Mouse (Mus musculus) kidney, postnatal 0 days (tissue): ENCODE results near the gene Cdc25a. TPM values are rescaled to one million over a fixed set of nuclear protein-coding genes. Genes with fewer than 3 reads are reported as not detected.
A peak's percentile ranks its signal among the peaks of the same experiment; 100 is the strongest.

Source experiments
- ATAC-seq: fragments of 200-750 bp; cut with Nextera tagmentation; replicated peaks from 2 replicates; pipeline ENCODE4 v1.8.0; 2017; ENCODE audit warnings: low read depth, moderate number of reproducible peaks, moderate TSS enrichment, moderate library complexity; ENCODE audit not compliant: low FRiP score
- DNase-seq: peaks from one replicate; pipeline ENCODE4 v3.0.0-alpha.2; 2016; ENCODE audit warnings: low spot score
- H3K27ac ChIP-seq: fragments of 300-500 bp; sonication (generic); 2 replicates; pipeline ENCODE4 v1.5.1; 2014; ENCODE audit warnings: mild to moderate bottlenecking
- H3K27me3 ChIP-seq: fragments of 300-500 bp; sonication (generic); 2 replicates; pipeline ENCODE4 v1.6.1; 2014; ENCODE audit warnings: low read length, mixed read lengths; ENCODE audit not compliant: insufficient read depth
- H3K36me3 ChIP-seq: fragments of 300-500 bp; sonication (generic); 2 replicates; pipeline ENCODE4 v1.6.1; 2014; ENCODE audit warnings: low read length, mixed read lengths; ENCODE audit not compliant: insufficient read depth
- H3K4me1 ChIP-seq: fragments of 300-500 bp; sonication (generic); replicated peaks from 2 replicates; pipeline ENCODE4 v1.6.1; 2014; ENCODE audit warnings: antibody characterized with exemption, low read length, mixed read lengths; ENCODE audit not compliant: insufficient read depth
- H3K4me2 ChIP-seq: fragments of 300-500 bp; sonication (generic); 2 replicates; pipeline ENCODE4 v1.6.1; 2014; ENCODE audit warnings: mild to moderate bottlenecking, low read length, moderate library complexity, mixed read lengths
- H3K4me3 ChIP-seq: fragments of 300-500 bp; sonication (generic); replicated peaks from 2 replicates; pipeline ENCODE4 v1.5.1; 2014; ENCODE audit warnings: low read depth, low read length
- H3K9ac ChIP-seq: fragments of 300-500 bp; sonication (generic); 2 replicates; pipeline ENCODE4 v1.6.1; 2014; ENCODE audit warnings: low read depth, low read length
- H3K9me3 ChIP-seq: fragments of 300-500 bp; sonication (generic); replicated peaks from 2 replicates; pipeline ENCODE4 v1.6.1; 2016; ENCODE audit warnings: low read length, inconsistent platforms, mixed read lengths
- CTCF ChIP-seq: IDR thresholded peaks from 2 replicates; pipeline ENCODE4 v1.5.1; 2016; ENCODE audit warnings: antibody characterized with exemption, low read depth, mild to moderate bottlenecking, moderate library complexity
- WGBS: fragments of 180-500 bp; shearing (Covaris S2); extraction: QIAGEN DNeasy Blood & Tissue Kit; methylation state at CpG from one replicate; pipeline ENCODE4 v1.1.7; 2014; 5-methylcytosine and 5-hydroxymethylcytosine counted together
- polyA plus RNA-seq: library from polyadenylated mRNA; unstranded; fragments of >200 nt; fragmentation: Nextera tagmentation; extraction: Ambion mirVana; gene quantifications from 2 replicates; pipeline ENCODE4 v1.2.1, GENCODE M21; 2015

Cdc25a gene
- polyA plus RNA-seq, 1 experiment from 2014 or later: 15.7 TPM

GRCm38 (mm10) chr9:109887321-109887720, 11.9 kb downstream of the Cdc25a start:
- ATAC-seq (no peak), DNase-seq (no peak)
- TF ChIP-seq CTCF: no peak
- 94% methylated on average over 5 of the region's 5 CpGs for WGBS
- H3K4me1 ChIP-seq: no peaks in the 10 kb centered on the region
- no peak overlapping the region for H3K9ac ChIP-seq
- no peaks in the 10 kb centered on the region for H3K27me3 ChIP-seq
- no peaks in the 10 kb centered on the region for H3K9me3 ChIP-seq
- H3K4me3 ChIP-seq: no peak overlapping the region
- H3K4me2 ChIP-seq: no peak overlapping the region
- H3K36me3 ChIP-seq: peaks cover 90% of the 10 kb centered on the region
- no peak overlapping the region for H3K27ac ChIP-seq

- Histone ChIP-seq H3K4me1 (no peaks in the 10 kb centered on the region), H3K4me2 (no peak overlapping the region), H3K9me3 (no peaks in the 10 kb centered on the region), H3K36me3 (peaks cover 60% of the 10 kb centered on the region), H3K27ac (no peak overlapping the region), H3K9ac (no peak overlapping the region), H3K27me3 (no peaks in the 10 kb centered on the region), H3K4me3 (no peak overlapping the region)
- ATAC-seq: no peak
- no peak for TF ChIP-seq CTCF
- 92% methylated on average over 8 of the region's 8 CpGs for WGBS
- DNase-seq: no peak
These were observed 16.1 kb downstream of the Cdc25a start for GRCm38 (mm10) chr9:109891501-109891900.

DNA sequence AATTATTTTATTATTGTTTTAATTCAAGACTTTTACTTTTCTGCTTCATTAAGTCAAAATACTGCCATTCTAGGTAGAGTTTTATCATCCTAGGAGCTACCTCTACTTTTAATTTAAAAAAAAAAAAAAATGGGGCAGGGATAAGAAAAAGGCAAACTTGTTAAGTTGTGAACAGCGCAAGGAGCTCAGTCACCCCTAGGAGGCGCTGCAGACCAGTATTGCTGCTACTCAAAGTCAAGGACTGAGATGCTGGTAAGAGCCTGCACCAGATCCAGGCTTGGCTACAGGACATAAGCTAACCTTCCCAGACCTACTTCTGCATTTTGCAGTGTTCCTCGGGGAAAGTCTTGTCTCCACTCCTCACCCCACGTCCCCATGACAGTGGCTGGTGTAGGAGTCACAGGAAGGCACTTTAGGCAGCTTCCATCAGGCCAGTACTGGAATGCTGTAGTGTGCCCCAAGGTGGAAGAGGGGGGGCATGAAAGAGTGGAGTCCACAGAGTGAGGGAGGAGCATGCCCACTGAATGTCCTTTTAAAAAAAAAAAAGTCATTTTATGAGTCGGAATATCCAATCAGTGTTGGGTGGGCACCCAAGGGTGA, 17.4 kb downstream of the Cdc25a start:
- H3K9ac ChIP-seq: no peak overlapping the region
- H3K9me3 ChIP-seq: no peaks in the 10 kb centered on the region
- no peaks in the 10 kb centered on the region; the same call in 1 of the 2 replicates for H3K4me1 ChIP-seq
- no peaks in the 10 kb centered on the region for H3K27me3 ChIP-seq
- H3K4me3 ChIP-seq: no peak overlapping the region
- H3K27ac ChIP-seq: no peak overlapping the region
- ATAC-seq: no peak; the same call in 1 of the 2 replicates
- whole genome bisulfite sequencing: 61% methylated on average over 5 of the region's 5 CpGs
- no peak overlapping the region for H3K4me2 ChIP-seq
- peak; percentile 82 for TF ChIP-seq CTCF
- peaks cover 49% of the 10 kb centered on the region for H3K36me3 ChIP-seq
- DNase-seq: peak; percentile 85

DNA sequence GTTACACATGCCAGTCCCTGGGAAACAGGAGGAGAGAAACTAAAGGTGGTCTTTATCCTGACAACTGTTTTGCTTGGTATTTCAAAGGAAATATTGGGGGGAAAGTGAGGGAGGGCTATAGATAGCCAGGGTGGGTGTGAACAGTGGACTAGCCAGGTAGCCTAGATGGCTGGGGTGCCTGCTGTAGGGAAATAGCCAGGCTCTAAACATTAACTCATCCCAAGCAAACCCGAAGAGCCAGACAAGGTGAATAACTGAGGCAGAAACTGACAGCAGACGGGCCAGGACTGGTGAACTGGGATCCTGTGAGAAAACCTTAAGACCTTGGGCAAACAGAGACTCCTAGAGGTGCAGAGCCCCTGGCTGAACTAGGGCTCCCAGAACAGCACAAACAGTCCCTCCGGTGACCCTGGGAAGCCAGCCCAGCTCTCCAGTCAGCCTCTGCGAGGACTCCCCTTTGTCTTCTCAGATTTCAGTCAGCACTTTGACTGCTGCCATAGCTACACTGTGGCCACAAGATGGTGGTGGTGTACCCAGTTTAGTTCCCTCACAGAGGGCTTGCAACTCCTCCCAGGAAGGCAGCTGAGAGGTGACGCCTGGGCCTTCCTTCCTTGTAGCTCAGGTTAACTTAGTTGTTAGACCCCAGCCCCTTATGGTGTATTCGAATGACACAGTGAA, 19.2 kb downstream of the Cdc25a start:
- Histone ChIP-seq H3K27me3 (no peaks in the 10 kb centered on the region), H3K4me1 (peaks cover 3% of the 10 kb centered on the region; the same call in 1 of the 2 replicates), H3K36me3 (peaks cover 31% of the 10 kb centered on the region), H3K9me3 (no peaks in the 10 kb centered on the region), H3K4me2 (no peak overlapping the region), H3K27ac (peak overlapping the region; percentile 72), H3K9ac (no peak overlapping the region), H3K4me3 (no peak overlapping the region)
- DNase-seq (peak; percentile 98), ATAC-seq (peak; percentile 83)
- TF ChIP-seq CTCF: peak; percentile 90
- WGBS: 15% methylated on average over 6 of the region's 6 CpGs

GRCm38 (mm10) chr9:109895593-109895992, 20.2 kb downstream of the Cdc25a start:
- Histone ChIP-seq H3K27me3 (no peaks in the 10 kb centered on the region), H3K27ac (peak overlapping the region; percentile 71; the same call in 1 of the 2 replicates), H3K9ac (no peak overlapping the region), H3K9me3 (no peaks in the 10 kb centered on the region), H3K4me3 (no peak overlapping the region), H3K4me2 (no peak overlapping the region), H3K36me3 (peaks cover 21% of the 10 kb centered on the region), H3K4me1 (peaks cover 3% of the 10 kb centered on the region; the same call in 1 of the 2 replicates)
- DNase-seq (peak; percentile 74), ATAC-seq (peak; percentile 43; the same call in 1 of the 2 replicates)
- WGBS: 38% methylated on average over 6 of the region's 6 CpGs
- TF ChIP-seq CTCF: no peak

DNA sequence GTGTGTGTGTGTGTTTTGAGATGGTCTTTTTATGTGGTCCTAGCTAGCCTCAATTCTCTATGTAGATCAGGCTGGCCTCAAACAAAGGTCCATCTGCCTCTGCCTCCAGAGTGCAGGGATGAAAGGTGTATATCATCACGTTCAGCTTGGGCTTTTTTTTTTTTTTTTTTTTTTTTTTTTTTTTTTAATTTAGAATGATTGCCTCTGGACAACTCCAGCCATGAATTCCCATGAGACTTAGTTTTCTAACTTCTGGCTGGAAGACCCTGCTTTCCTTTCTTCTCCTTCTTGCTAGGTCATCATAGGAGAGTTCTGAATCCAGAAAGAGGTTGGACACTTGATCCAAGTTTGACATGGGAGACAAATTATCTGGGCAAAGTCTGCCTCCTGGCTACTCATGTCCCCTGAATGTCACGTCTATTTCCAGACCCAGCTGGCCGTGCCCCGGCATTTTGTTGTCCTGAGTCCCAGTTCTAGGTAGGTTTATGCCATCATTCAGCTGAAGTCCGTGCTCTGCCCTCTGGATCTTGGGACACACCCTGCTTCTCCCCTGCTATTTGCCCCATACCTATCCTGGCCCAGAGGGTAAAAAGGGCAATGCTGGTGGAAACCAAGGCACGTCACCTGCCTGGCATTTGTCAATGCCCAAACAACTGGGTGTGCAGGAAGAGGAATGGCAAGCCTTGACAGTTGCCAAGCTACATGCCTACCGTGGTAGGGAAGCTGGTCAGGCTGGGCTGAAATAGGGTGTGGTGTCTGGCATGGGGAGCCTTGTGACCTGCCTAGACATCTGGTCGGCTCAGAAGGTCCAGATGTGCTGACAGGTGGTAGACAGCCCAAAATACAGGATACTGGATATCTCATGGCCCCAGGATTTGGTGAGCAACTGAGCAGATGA, 21.1 kb downstream of the Cdc25a start:
- peaks cover 3% of the 10 kb centered on the region; the same call in 1 of the 2 replicates for H3K4me1 ChIP-seq
- no peaks in the 10 kb centered on the region for H3K27me3 ChIP-seq
- no peak overlapping the region for H3K4me3 ChIP-seq
- no peak overlapping the region for H3K4me2 ChIP-seq
- DNase-seq: no peak
- H3K36me3 ChIP-seq: peaks cover 12% of the 10 kb centered on the region
- TF ChIP-seq CTCF: no peak
- 76% methylated on average over 8 of the region's 8 CpGs for WGBS
- no peaks in the 10 kb centered on the region for H3K9me3 ChIP-seq
- no peak overlapping the region for H3K9ac ChIP-seq
- peak overlapping the region; percentile 71; the same call in 1 of the 2 replicates for H3K27ac ChIP-seq
- no peak for ATAC-seq
